8 mouse cellular contexts compared by ENCODE assay signal in the genomic region with DNA sequence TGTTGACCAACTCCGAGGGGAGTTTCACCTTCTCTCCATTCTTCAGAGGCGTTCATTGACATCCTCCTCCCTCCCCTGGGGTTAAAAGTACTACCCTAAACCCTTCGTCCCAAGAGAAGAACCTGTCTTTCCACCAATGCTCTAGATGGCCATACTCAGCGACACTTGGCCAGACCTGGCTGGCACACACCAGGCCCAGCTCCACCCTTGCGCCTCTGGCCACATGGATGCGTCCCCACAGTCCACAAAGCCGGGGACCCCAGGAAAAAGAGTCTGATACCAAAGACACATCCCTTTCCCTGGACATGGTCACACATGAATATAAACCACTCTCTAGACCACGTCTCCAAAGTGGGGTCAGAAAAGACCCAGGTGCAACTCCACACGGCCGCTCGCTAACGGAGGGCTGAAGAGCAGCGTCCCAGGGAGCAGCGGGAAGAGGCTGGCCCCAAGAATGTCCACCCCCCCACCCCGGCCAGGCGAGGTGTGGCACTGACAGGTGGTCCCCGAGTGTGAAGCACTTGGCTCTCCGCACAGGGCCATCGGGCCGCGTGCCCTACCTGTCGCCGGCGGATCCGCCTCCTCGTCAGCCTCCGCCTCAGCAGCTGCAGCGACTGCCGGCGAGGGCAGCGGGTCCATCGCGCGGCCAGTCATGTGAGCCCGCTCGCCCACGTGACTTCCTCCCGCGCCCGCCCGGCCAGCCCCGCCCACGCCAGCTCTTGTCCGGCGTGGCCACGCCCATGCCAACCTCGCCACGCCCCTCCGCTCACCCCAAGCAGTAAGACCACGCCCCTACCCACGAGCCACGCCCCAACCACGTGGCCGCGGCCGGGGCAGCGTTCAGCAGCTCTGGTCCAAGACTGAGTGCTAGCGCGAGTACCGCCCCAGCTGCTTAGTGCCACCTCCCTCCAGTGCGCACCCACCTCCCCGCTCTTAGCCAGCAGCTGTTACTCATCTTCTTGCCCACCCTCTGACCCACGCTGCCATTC. TPM values are rescaled to one million over a fixed set of nuclear protein-coding genes. Genes with fewer than 3 reads are reported as not detected.
DNase-seq lines count a peak whose midpoint lies in the region; ATAC-seq and TF ChIP-seq lines count a peak whose summit lies in the region.

TSS of gene Snx8 (minus strand) at position 675 of the 989 bp plus-strand sequence.

- H3K27me3 ChIP-seq in MEL (ENCODE audit: control insufficient read depth in 1 of 2, insufficient read depth in 2 of 2, low read length in 2 of 2) = no peaks in the 10 kb centered on the region
- no peaks in the 10 kb centered on the region for H3K27me3 ChIP-seq in cerebellum, adult 2 months (ENCODE audit: control insufficient read depth, insufficient read depth, low read length)
- H3K27me3 ChIP-seq in forebrain, postnatal 0 days (ENCODE audit: insufficient read depth, low read length) = no peaks in the 10 kb centered on the region
- H3K27me3 ChIP-seq in lung, embryonic 15.5 days = no peaks in the 10 kb centered on the region

- no peak for TF ChIP-seq CTCF in MEL (IDR thresholded peaks at IDR 0.05 in 2 of 3, conservative IDR thresholded peaks at IDR 0.05 in 1 of 3; ENCODE audit: control insufficient read depth in 1 of 3, insufficient read depth in 1 of 3, low read depth in 2 of 3, low read length in 3 of 3, poor library complexity in 1 of 3, severe bottlenecking in 1 of 3)
- TF ChIP-seq CTCF in cerebellum, adult 2 months (IDR thresholded peaks at IDR 0.05; ENCODE audit: borderline replicate concordance, insufficient read depth, low read depth, low read length) = no peak
- TF ChIP-seq CTCF in forebrain, postnatal 0 days (IDR thresholded peaks at IDR 0.05; ENCODE audit: low read depth) = no peak

- no peaks in the 10 kb centered on the region for H3K9me3 ChIP-seq in MEL (replicated peaks; ENCODE audit: insufficient read depth, low read length)
- no peaks in the 10 kb centered on the region for H3K9me3 ChIP-seq in forebrain, postnatal 0 days (ENCODE audit: low read length)
- no peaks in the 10 kb centered on the region for H3K9me3 ChIP-seq in lung, embryonic 15.5 days

- H3K4me1 ChIP-seq in MEL (ENCODE audit: control insufficient read depth in 1 of 2, insufficient read depth in 2 of 2, low read length in 2 of 2) = peaks cover 0 to 10% of the 10 kb centered on the region in 2 experiments; a peak in 2 of 4 replicates
- H3K4me1 ChIP-seq in cerebellum, adult 2 months (ENCODE audit: control insufficient read depth, insufficient read depth, low read length) = 0 out of 2 replicates have a peak, but pooled peaks cover 5% of the 10 kb centered on the region
- 0 out of 2 replicates have a peak, but pooled peaks cover 3% of the 10 kb centered on the region for H3K4me1 ChIP-seq in forebrain, postnatal 0 days (ENCODE audit: insufficient read depth)
- peaks cover 18% of the 10 kb centered on the region for H3K4me1 ChIP-seq in lung, embryonic 15.5 days

- WGBS in cerebellum, adult 2 months = 1% methylated on average over 63 of the region's 63 CpGs
- 2% methylated on average over 61 of the region's 63 CpGs for WGBS in forebrain, postnatal 0 days
- under 1% methylated on average over 60 of the region's 63 CpGs for WGBS in lung, embryonic 15.5 days

- TF ChIP-seq EP300 in MEL (IDR thresholded peaks at IDR 0.05; ENCODE audit: low read depth in 1 of 2, low read length in 2 of 2) = no peak

- DNase-seq in MEL (ENCODE audit: low read depth, low spot score) = peak; percentile 96
- DNase-seq in cerebellum, adult 2 months = peak; percentile 90 to 91
- peak; percentile 84 for DNase-seq in forebrain, postnatal 0 days
- peak; percentile 98 for DNase-seq in heart, postnatal 4 days
- DNase-seq in layer of hippocampus, adult 8-10 months (ENCODE audit: low spot score in 2 of 2) = peak; percentile 79 to 87
- peak; percentile 93 for DNase-seq in ovary, adult 18-20 months (ENCODE audit: low spot score)
- DNase-seq in thymus, postnatal 0 days (ENCODE audit: low spot score) = peak; percentile 69

- TF ChIP-seq POLR2A in MEL (IDR thresholded peaks at IDR 0.05; ENCODE audit: control insufficient read depth in 1 of 2, insufficient read depth in 1 of 2, low read depth in 1 of 2, low read length in 2 of 2, poor library complexity in 1 of 2) = peak; percentile 66 to 77; a peak in 3 of 4 replicates
- TF ChIP-seq POLR2A in cerebellum, adult 2 months (IDR thresholded peaks at IDR 0.05; ENCODE audit: borderline replicate concordance, insufficient read depth, low read length) = peak; percentile 66

- H3K9ac ChIP-seq in MEL (ENCODE audit: control insufficient read depth, low read depth, low read length, poor library complexity, severe bottlenecking) = peak within 1 kb of the TSS; percentile 73
- H3K9ac ChIP-seq in forebrain, postnatal 0 days = peak within 1 kb of the TSS; percentile 58
- H3K9ac ChIP-seq in lung, embryonic 15.5 days = peak within 1 kb of the TSS; percentile 61

- H3K27ac ChIP-seq in MEL (ENCODE audit: control insufficient read depth, low read depth, low read length) = no peak within 1 kb of the TSS
- no peak within 1 kb of the TSS for H3K27ac ChIP-seq in cerebellum, adult 2 months (ENCODE audit: insufficient read depth, low read length)
- no peak within 1 kb of the TSS for H3K27ac ChIP-seq in forebrain, postnatal 0 days (ENCODE audit: low read depth, low read length)
- H3K27ac ChIP-seq in lung, embryonic 15.5 days = no peak within 1 kb of the TSS

- peaks cover 12% of the 10 kb centered on the region for H3K79me2 ChIP-seq in MEL (ENCODE audit: control insufficient read depth, insufficient read depth, low read length, poor library complexity)

- peaks cover 0 to 4% of the 10 kb centered on the region in 2 experiments; a peak in 2 of 4 replicates for H3K36me3 ChIP-seq in MEL (ENCODE audit: control insufficient read depth in 1 of 2, insufficient read depth in 2 of 2, low read length in 2 of 2)
- no peaks in the 10 kb centered on the region for H3K36me3 ChIP-seq in forebrain, postnatal 0 days (ENCODE audit: insufficient read depth)
- H3K36me3 ChIP-seq in lung, embryonic 15.5 days = no peaks in the 10 kb centered on the region

- H3K4me2 ChIP-seq in forebrain, postnatal 0 days (ENCODE audit: low read depth) = peak within 1 kb of the TSS; percentile 90
- peak within 1 kb of the TSS; percentile 92 for H3K4me2 ChIP-seq in lung, embryonic 15.5 days

- no peak for TF ChIP-seq RAD21 in MEL (IDR thresholded peaks at IDR 0.05; ENCODE audit: low read depth, low read length)

- peak within 1 kb of the TSS; percentile 65 to 70 for H3K4me3 ChIP-seq in MEL (ENCODE audit: control insufficient read depth in 1 of 2, insufficient read depth in 1 of 2, low read depth in 2 of 2, low read length in 2 of 2)
- peak within 1 kb of the TSS; percentile 60 for H3K4me3 ChIP-seq in cerebellum, adult 2 months (replicated peaks; ENCODE audit: insufficient read depth, low read depth, low read length)
- peak within 1 kb of the TSS; percentile 52 for H3K4me3 ChIP-seq in forebrain, postnatal 0 days (ENCODE audit: low read depth, low read length)
- peak within 1 kb of the TSS; percentile 83 for H3K4me3 ChIP-seq in lung, embryonic 15.5 days

- peak; percentile 86 for ATAC-seq in forebrain, postnatal 0 days
- peak; percentile 94 for ATAC-seq in lung, embryonic 15.5 days (ENCODE audit: borderline replicate concordance, extremely low read depth, low FRiP score, low TSS enrichment)

TF ChIP-seq in MEL, 35 proteins besides CTCF, POLR2A, EP300 and RAD21 (continues in another document):
- peak; percentile 97 for TF ChIP-seq MAX (IDR thresholded peaks at IDR 0.05; ENCODE audit: low read length)
- TF ChIP-seq MXI1 (IDR thresholded peaks at IDR 0.05; ENCODE audit: low read depth, low read length) = peak; percentile 98
- peak; percentile 87; the same call in 1 of the 2 replicates for TF ChIP-seq BHLHE40 (IDR thresholded peaks at IDR 0.05; ENCODE audit: borderline replicate concordance, low read depth, low read length)
- no peak for TF ChIP-seq ZKSCAN1 (IDR thresholded peaks at IDR 0.05; ENCODE audit: low read depth, low read length)
- TF ChIP-seq ELF1 (IDR thresholded peaks at IDR 0.05; ENCODE audit: low read depth, low read length) = no peak
- TF ChIP-seq USF2 (IDR thresholded peaks at IDR 0.05; ENCODE audit: borderline replicate concordance in 1 of 2, insufficient read depth in 1 of 2, low read depth in 1 of 2, low read length in 2 of 2) = peak; percentile 55 to 96; a peak in 3 of 4 replicates
- TF ChIP-seq SIN3A (IDR thresholded peaks at IDR 0.05; ENCODE audit: low read length) = peak; percentile 87
- peak; percentile 99 for TF ChIP-seq USF1 (IDR thresholded peaks at IDR 0.05; ENCODE audit: low read depth, low read length)
- TF ChIP-seq ZMIZ1 (IDR thresholded peaks at IDR 0.05; ENCODE audit: low read depth, low read length) = no peak
- TF ChIP-seq ETS1 (IDR thresholded peaks at IDR 0.05; ENCODE audit: low read depth, low read length) = peak; percentile 36; the same call in 1 of the 2 replicates
- TF ChIP-seq POLR2AphosphoS2 (IDR thresholded peaks at IDR 0.05; ENCODE audit: low read length) = no peak
- 0 out of 2 replicates have a peak, but pooled peaks have one; percentile 34 for TF ChIP-seq MAZ (IDR thresholded peaks at IDR 0.05; ENCODE audit: low read depth, low read length)
- no peak for TF ChIP-seq CHD1 (IDR thresholded peaks at IDR 0.05; ENCODE audit: low read depth, low read length)
- TF ChIP-seq MEF2A (IDR thresholded peaks at IDR 0.05; ENCODE audit: extremely low read depth, insufficient replicate concordance, low read depth, low read length, poor library complexity, severe bottlenecking) = 0 out of 2 replicates have a peak, but pooled peaks have one; percentile 18
- TF ChIP-seq SMC3 (IDR thresholded peaks at IDR 0.05; ENCODE audit: low read depth, low read length) = no peak
- TF ChIP-seq TAL1 (IDR thresholded peaks at IDR 0.05; ENCODE audit: low read length) = no peak
- no peak for TF ChIP-seq POLR2AphosphoS5 (IDR thresholded peaks at IDR 0.05; ENCODE audit: borderline replicate concordance, low read depth, low read length)
- TF ChIP-seq MAFK (IDR thresholded peaks at IDR 0.05; ENCODE audit: borderline replicate concordance, low read depth, low read length) = no peak
- TF ChIP-seq GATA1 (IDR thresholded peaks at IDR 0.05; ENCODE audit: low read depth, low read length) = no peak

RNA-seq across cellular contexts. Expression of gene Snx8, which starts in this region (rescaled TPM):
- total RNA-seq in MEL (2012; rRNA removed) = 16.1 and 19.7 TPM in 2 replicates
- polyA plus RNA-seq in MEL (2012; ENCODE audit: insufficient read depth in 1 of 2, insufficient read length in 2 of 2, low read depth in 1 of 2, low replicate concordance in 2 of 2, missing spikeins in 1 of 2) = 10 to 100 TPM in 1 of 2 experiments, not detected in 1; 30.7 TPM
- 15.2 and 15.4 TPM in 2 replicates for polyA plus RNA-seq in cerebellum, adult 2 months (2012; rRNA removed)
- 42.8 and 54.6 TPM in 2 replicates for total RNA-seq in forebrain, postnatal 0 days (2014; rRNA removed)
- polyA plus RNA-seq in forebrain, postnatal 0 days (2015; fragmentation: Nextera tagmentation; extraction: Ambion mirVana) = 21.1 and 31.1 TPM in 2 replicates
- total RNA-seq in heart, postnatal 4 days (2021) = 10 to 100 TPM; 19.6 to 20.0 TPM
- total RNA-seq in layer of hippocampus, adult 8-10 months (2022) = 10 to 100 TPM in 3 of 4 experiments, 1 to 10 TPM in 1; 9.1 to 15.8 (median 12.7) TPM
- polyA plus RNA-seq in lung, embryonic 15.5 days (2015; fragmentation: Nextera tagmentation; extraction: Ambion mirVana) = 17.8 and 19.9 TPM in 2 replicates
- 6.3 and 6.5 TPM in 2 replicates for polyA plus RNA-seq in thymus, postnatal 0 days (2015; fragmentation: Nextera tagmentation; extraction: Ambion mirVana)
